Mouse (Mus musculus): ENCODE results near the gene Dars2.

DNA sequence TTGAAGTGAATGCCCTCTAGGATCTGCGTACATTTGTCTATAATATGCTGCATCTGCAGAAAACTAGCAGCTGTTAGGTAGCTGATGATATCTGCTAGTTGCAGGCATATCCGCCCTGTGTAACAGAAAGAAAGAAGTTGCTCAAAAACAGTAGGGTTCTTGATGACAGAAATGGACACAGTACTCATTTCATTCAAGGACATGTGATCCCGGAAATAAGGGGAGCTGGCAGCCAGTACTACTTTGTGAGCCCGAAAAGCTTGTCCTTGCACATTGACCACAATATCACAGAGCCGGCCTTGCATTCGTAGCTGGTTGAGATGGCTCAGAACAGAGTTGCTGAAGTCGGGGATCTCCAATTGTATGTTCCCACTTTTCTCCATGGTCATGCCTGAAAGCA is 38.1 kb downstream of the Dars2 start:
- TF ChIP-seq JUND (IDR thresholded peaks at IDR 0.05; ENCODE audit: low read depth, low read length) (no peak), POLR2A (IDR thresholded peaks at IDR 0.05; ENCODE audit: control insufficient read depth in 1 of 2, insufficient read depth in 1 of 2, low read depth in 1 of 2, low read length in 2 of 2, poor library complexity in 1 of 2) (peak in 1 of 2 experiments; percentile 50; a peak in 2 of 4 replicates), CTCF (IDR thresholded peaks at IDR 0.05 in 2 of 3, conservative IDR thresholded peaks at IDR 0.05 in 1 of 3; ENCODE audit: control insufficient read depth in 1 of 3, insufficient read depth in 1 of 3, low read depth in 2 of 3, low read length in 3 of 3, poor library complexity in 1 of 3, severe bottlenecking in 1 of 3) (no peak), NRF1 (IDR thresholded peaks at IDR 0.05; ENCODE audit: insufficient read depth, low read depth, low read length, poor library complexity, severe bottlenecking) (no peak), GATA1 (IDR thresholded peaks at IDR 0.05; ENCODE audit: low read depth, low read length) (no peak), EP300 (IDR thresholded peaks at IDR 0.05; ENCODE audit: low read depth in 1 of 2, low read length in 2 of 2) (no peak), USF2 (IDR thresholded peaks at IDR 0.05; ENCODE audit: borderline replicate concordance in 1 of 2, insufficient read depth in 1 of 2, low read depth in 1 of 2, low read length in 2 of 2) (no peak), BHLHE40 (IDR thresholded peaks at IDR 0.05; ENCODE audit: borderline replicate concordance, low read depth, low read length) (no peak), POLR2AphosphoS2 (IDR thresholded peaks at IDR 0.05; ENCODE audit: low read length) (no peak)
